Mouse (Mus musculus): ENCODE measurements at regions not wholly inside any gene's neighbourhood (a gene's known extent, or its start where the extent isn't known, plus 50 kb on each side); places are given as distances from the start of the nearest gene placed in this dataset.

DNA sequence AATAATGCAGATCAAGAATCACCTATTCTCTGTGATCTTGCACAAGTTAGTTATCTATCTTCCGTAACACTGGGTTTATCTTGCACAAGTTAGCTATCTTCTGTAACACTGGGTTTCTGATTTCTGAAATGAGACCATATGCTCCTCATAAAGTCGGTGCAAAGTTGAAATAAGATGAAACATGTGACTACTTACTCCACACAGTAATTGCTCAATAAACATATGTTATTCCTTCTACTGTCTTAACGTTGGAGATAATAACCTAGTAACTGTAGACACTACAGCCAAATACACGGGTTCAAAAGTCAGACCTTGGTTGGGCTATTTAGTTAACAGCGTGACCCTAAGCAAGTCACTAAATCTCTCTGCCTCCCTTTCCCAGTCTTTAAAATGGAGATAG, 65.8 kb upstream of the Atp11b start:
- no peak for DNase-seq (ENCODE audit: low spot score)

DNA sequence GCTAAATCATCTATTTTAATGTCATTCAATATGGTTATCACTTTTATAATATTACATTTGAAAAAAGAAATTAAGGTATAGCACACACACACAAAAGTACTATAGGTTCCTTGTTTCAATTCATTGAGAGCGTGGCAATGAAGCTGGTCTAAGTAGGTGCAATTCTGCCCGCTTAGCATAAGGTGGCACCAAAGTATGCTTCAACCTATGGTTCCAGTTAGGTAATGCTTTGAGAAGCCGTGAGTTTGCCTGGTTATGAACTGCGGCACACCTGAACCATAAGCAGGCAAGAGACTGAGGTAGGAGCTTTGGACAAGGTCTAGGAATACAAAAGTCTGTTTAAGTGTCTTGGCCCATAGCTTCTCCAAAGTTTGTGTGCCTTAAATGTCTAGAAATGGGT, 65.1 kb upstream of the Atp11b start:
- peak; percentile 64 for DNase-seq (ENCODE audit: low spot score)

DNA sequence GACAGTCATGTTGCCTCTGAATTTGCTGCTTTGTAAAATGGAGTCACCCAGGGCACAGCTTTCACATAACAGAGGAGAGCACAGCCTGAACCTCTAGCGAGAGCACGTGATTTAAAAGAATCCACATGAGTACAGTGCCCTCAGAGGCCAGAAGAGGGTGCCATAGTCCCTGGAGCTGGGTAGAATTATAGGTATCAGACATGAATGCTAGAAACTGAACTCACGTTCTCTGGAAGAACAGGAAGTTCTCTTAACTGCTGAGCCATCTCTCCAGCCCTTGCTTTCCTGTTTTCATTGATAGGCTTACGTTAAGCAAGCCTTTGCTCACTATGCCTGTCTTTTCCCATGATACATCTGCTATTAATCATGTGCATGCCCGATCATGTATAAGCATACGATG, 60.9 kb upstream of the Atp11b start:
- peak; percentile 74 for DNase-seq (ENCODE audit: low spot score)

DNA sequence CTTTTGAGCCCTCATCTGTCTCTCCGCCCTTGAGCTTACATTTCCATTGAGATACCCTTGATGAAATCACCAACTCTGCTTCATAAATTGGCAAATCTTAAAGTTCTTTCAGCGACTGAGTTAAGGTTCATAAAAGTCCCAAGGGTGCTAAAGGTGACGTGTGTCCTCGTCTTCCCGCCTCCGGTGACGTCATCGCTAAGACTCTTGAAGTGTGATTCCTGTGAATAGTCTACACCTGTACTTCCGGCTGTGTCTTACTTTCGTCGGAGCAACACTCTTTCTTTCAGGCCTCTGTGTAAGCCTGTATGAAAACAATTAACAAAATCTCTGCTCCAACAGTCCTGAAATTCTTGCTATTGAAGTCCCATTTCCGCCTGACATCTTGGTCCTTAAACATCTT, 60.4 kb upstream of the Atp11b start:
- no peak for DNase-seq (ENCODE audit: low spot score)

DNA sequence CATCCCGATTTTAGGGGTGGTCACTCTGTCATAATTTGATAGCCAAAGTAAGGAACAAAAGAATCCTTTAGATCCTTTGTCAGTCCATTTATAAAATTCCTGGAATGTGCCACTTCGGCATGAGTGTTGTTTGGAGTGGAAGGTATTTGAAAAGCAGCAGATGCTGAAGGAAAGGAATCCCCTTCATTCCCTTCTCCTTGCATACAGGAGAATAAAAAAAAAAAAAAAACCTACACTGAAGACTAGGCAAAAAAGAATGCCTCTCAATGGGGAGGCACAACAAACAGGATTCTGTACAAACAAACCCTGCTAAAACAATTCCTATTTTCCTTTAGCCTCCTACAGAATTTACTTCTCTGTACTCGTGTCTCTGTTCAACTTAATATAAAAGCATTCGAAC, 59.7 kb upstream of the Atp11b start:
- DNase-seq (ENCODE audit: low spot score), result no peak

DNA sequence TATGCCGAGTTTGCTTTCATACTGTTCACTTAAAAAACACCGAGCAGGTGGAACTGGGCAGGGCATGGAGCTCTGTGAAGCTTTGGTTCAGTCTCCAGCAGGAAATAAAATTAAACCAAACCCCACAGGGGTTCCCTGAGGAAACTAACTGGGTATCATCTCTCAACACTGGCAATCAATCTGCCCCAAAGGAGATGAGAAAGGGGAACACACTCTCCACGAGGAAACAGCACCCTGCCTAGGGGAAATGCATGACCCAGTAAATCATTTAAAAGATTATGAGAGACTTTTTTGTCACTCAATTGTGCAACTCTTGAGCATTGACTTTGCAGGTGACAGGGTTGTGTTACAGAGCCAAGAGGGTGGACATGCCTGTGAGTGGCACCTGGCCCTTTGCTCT, 58.0 kb upstream of the Atp11b start:
- no peak for DNase-seq (ENCODE audit: low spot score)

DNA sequence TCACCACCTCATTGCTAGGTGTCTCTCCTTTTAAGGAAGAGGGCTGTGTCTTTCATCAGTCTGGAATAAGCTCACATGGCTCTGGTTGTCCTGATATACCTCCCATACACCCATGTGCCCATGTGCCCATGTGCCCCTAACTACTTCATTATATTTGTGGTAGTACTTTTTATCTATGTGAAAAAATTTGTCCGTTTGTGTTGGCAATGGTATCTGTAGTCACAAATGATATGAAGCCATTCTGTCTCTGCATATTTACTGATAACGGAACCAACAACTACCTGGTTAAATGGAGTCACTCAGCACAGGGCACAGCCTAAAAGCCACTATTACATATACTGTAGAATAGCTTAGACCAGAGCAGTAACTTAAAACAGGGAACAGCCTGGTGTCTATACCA, 54.6 kb upstream of the Atp11b start:
- no peak for DNase-seq (ENCODE audit: low spot score)

DNA sequence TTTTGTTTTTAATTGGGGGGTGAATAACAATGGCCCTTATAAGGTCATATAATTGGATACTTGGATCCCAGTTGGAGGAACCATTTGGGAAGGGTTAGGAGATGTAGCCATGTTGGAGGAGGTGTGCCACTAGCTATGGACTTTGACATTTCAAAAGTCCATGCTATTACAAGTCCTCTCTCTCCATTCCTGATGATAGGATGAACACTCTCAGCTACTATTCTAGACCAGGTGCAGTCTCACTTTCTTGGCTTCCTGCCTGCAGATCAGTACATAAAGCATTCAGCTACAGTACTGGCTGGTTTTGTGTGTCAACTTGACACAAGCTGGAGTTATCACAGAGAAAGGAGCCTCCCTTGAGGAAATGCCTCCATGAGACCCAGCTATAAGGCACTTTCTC, 53.9 kb upstream of the Atp11b start:
- DNase-seq (ENCODE audit: low spot score), result no peak

DNA sequence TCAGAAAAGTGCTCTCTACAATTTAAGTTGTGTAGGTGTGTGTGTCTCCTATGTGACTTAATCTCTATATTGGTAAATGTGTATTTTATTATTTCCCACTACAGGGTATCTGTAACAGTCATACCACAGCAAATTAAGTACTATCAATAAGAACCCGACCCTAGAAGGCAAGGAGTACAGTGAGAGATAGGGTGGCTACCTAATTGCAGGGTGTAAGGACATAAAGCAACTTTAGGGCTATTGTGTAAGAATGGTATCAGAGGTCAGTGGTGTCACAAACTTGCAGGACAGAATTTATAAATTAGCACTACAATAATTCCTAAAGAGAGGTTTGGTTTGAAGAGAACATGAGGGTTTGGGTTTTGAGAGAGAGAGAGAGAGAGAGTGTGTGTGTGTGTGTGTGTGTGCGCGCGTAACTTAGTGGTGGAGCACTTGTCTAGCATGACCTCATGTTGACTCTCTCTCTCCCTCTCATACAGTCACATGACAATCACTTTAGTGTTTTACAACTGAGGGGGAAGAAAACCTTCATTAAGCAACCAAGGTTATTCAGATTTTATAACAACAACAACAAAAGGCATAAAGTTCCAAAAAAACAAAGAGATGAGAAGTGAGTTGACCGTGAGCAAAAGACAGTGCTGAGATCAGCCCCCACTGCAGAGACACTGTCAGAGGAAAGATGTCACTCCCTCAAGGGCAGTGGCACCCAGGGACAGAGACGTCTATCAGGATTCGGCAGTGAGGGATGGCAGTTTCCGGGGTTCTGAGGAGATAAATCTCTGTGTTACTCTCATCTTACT, 50.2 kb upstream of the Atp11b start:
- DNase-seq (ENCODE audit: low spot score), result no peak

Data from retina, embryonic 14.5 days (tissue).